ENCODE assay signal across 18 mouse cellular contexts in genomic region chr13:31080215-31080614, GRCm38 (mm10).
DNase-seq lines count a peak whose midpoint lies in the region; ATAC-seq lines count a peak whose summit lies in the region.
"Had no signal": no experiment of that assay in that cellular context is flagged by ENCODE, and none has a peak within 500 bp of the region (broad histone marks: within the 10 kb centered on the region; RNA-seq: fewer than 3 reads in every experiment).

No protein-coding gene starts in this region.

- peaks cover 46% of the 10 kb centered on the region for H3K27me3 ChIP-seq in megakaryocyte, embryonic 14.5 days (replicated peaks)
- no peaks in the 10 kb centered on the region for H3K27me3 ChIP-seq in embryonic facial prominence, embryonic 11.5 days (ENCODE audit: control insufficient read depth, insufficient read depth, low read length)
- H3K27me3 ChIP-seq in limb, embryonic 13.5 days = peaks cover 57% of the 10 kb centered on the region

- peaks cover 8% of the 10 kb centered on the region for H3K4me1 ChIP-seq in megakaryocyte, embryonic 14.5 days
- no peaks in the 10 kb centered on the region for H3K4me1 ChIP-seq in embryonic facial prominence, embryonic 11.5 days (ENCODE audit: control insufficient read depth, insufficient read depth, low read length)
- H3K4me1 ChIP-seq in limb, embryonic 13.5 days = peaks cover 25% of the 10 kb centered on the region

- peak overlapping the region; percentile 71 for H3K4me3 ChIP-seq in megakaryocyte, embryonic 14.5 days (replicated peaks)
- H3K4me3 ChIP-seq in embryonic facial prominence, embryonic 11.5 days (ENCODE audit: low read depth, low read length) = no peak overlapping the region
- H3K4me3 ChIP-seq in limb, embryonic 13.5 days = 0 out of 2 replicates have a peak overlapping the region, but pooled peaks have one; percentile 11

- H3K9ac ChIP-seq in embryonic facial prominence, embryonic 11.5 days (replicated peaks; ENCODE audit: low read length) = no peak overlapping the region
- H3K9ac ChIP-seq in limb, embryonic 13.5 days = no peak overlapping the region
- H3K9ac ChIP-seq: hindbrain, embryonic 14.5 days had no signal

- ATAC-seq in megakaryocyte, adult 5-6 weeks (ENCODE audit: poor library complexity, severe bottlenecking) = no peak
- peak; percentile 70; the same call in 1 of the 2 replicates for ATAC-seq in embryonic facial prominence, embryonic 11.5 days (replicated peaks; ENCODE audit: insufficient number of reproducible peaks, low FRiP score, low TSS enrichment, low read depth)
- ATAC-seq in limb, embryonic 13.5 days (ENCODE audit: low FRiP score, low read depth) = 0 out of 2 replicates have a peak, but pooled peaks have one; percentile 4
- ATAC-seq: lung, postnatal 0 days; midbrain, embryonic 16.5 days had no signal

- H3K4me2 ChIP-seq in embryonic facial prominence, embryonic 11.5 days (ENCODE audit: low read depth, low read length) = no peak overlapping the region; the same call in 1 of the 2 replicates
- peak overlapping the region; percentile 36 for H3K4me2 ChIP-seq in limb, embryonic 13.5 days (replicated peaks)
- H3K4me2 ChIP-seq: heart, embryonic 11.5 days; hindbrain, embryonic 14.5 days had no signal

- H3K27ac ChIP-seq in embryonic facial prominence, embryonic 11.5 days (replicated peaks; ENCODE audit: low read depth, low read length) = no peak overlapping the region
- no peak overlapping the region for H3K27ac ChIP-seq in limb, embryonic 13.5 days
- H3K27ac ChIP-seq: hindbrain, embryonic 14.5 days had no signal

- no peaks in the 10 kb centered on the region for H3K36me3 ChIP-seq in megakaryocyte, embryonic 14.5 days (replicated peaks; ENCODE audit: low read length)
- H3K36me3 ChIP-seq in embryonic facial prominence, embryonic 11.5 days (replicated peaks; ENCODE audit: control insufficient read depth, insufficient read depth, low read depth, low read length) = no peaks in the 10 kb centered on the region
- no peaks in the 10 kb centered on the region for H3K36me3 ChIP-seq in limb, embryonic 13.5 days

- no peaks in the 10 kb centered on the region for H3K9me3 ChIP-seq in megakaryocyte, embryonic 14.5 days
- H3K9me3 ChIP-seq in embryonic facial prominence, embryonic 11.5 days (replicated peaks; ENCODE audit: control insufficient read depth, low read length) = no peaks in the 10 kb centered on the region
- H3K9me3 ChIP-seq in limb, embryonic 13.5 days = no peaks in the 10 kb centered on the region

- peak; percentile 29 for DNase-seq in embryo, embryonic 10 days (ENCODE audit: low spot score)
- DNase-seq in embryonic facial prominence, embryonic 11.5 days (ENCODE audit: low spot score) = peak; percentile 47
- no peak for DNase-seq in urinary bladder, postnatal 25 days (ENCODE audit: low spot score)
- no peak for DNase-seq in ovary, postnatal 14 days (ENCODE audit: low spot score)
- DNase-seq: cerebellum, adult 18-20 months; cerebellum, postnatal 36 days; heart, postnatal 10 days; kidney, adult 8-10 months; liver; spleen, adult 18-20 months; thymus, postnatal 25 days had no signal

- WGBS in embryonic facial prominence, embryonic 11.5 days = 15% methylated on average over 4 of the region's 4 CpGs
- WGBS in limb, embryonic 13.5 days = 11% methylated on average over 4 of the region's 4 CpGs

Comparison
In these comparisons a context has a peak if more than half of its experiments do, and no peak if none do; other contexts are left out.
1. DNase-seq: peak in embryo, embryonic 10 days (single experiment) and embryonic facial prominence, embryonic 11.5 days (single experiment); none in urinary bladder, postnatal 25 days (single experiment) and ovary, postnatal 14 days (single experiment).